Mouse (Mus musculus) spleen, adult 18-20 months (tissue): ENCODE measurements around the gene Neurog3.
A peak's percentile ranks its signal among the peaks of the same experiment; 100 is the strongest.

Experiments
- DNase-seq, 2 experiments: peaks; one replicate each; pipeline ENCODE4 v3.0.0; 2022; ENCODE audit warnings: mixed read lengths in 2 of 2

Gene Neurog3

GRCm38 (mm10) chr10:62138040-62138439 lies 5.2 kb downstream of the Neurog3 start:
- no peak for DNase-seq

- DNase-seq = no peak
Measured at GRCm38 (mm10) chr10:62143820-62144219, 10.9 kb downstream of the Neurog3 start, which contains the start of gene Fam241b. Fam241b (minus strand) TSS chr10:62143920.

GRCm38 (mm10) chr10:62145957-62146356 lies 13.1 kb downstream of the Neurog3 start:
- no peak for DNase-seq

- DNase-seq = no peak
Measured at GRCm38 (mm10) chr10:62147466-62148248, 14.8 kb downstream of the Neurog3 start.

GRCm38 (mm10) chr10:62149929-62150328 lies 17.0 kb downstream of the Neurog3 start:
- DNase-seq = no peak

GRCm38 (mm10) chr10:62162410-62162809 lies 29.5 kb downstream of the Neurog3 start:
- peak in 1 of 2 experiments; percentile 7 for DNase-seq

GRCm38 (mm10) chr10:62172841-62173553 lies 40.1 kb downstream of the Neurog3 start:
- DNase-seq = no peak

- no peak for DNase-seq
Measured at GRCm38 (mm10) chr10:62173941-62174448, 41.1 kb downstream of the Neurog3 start.

GRCm38 (mm10) chr10:62174533-62175313 lies 41.8 kb downstream of the Neurog3 start:
- DNase-seq = no peak

- no peak for DNase-seq
Measured at GRCm38 (mm10) chr10:62179944-62180343, 47.1 kb downstream of the Neurog3 start.

- DNase-seq = no peak
Measured at GRCm38 (mm10) chr10:62181701-62182100, 48.8 kb downstream of the Neurog3 start.

GRCm38 (mm10) chr10:62182471-62183014 lies 49.7 kb downstream of the Neurog3 start:
- DNase-seq = no peak

- peak; percentile 78 to 94 for DNase-seq
Measured at GRCm38 (mm10) chr10:62183053-62183452, 50.2 kb downstream of the Neurog3 start.
